Mouse (Mus musculus) retina, postnatal 1 day (tissue): ENCODE data around the gene Tnip3.
A peak's percentile ranks its signal among the peaks of the same experiment; 100 is the strongest.

Experiments used
- DNase-seq: peaks from one replicate; pipeline ENCODE4 v3.0.0-alpha.2; 2012

Tnip3 gene

DNA sequence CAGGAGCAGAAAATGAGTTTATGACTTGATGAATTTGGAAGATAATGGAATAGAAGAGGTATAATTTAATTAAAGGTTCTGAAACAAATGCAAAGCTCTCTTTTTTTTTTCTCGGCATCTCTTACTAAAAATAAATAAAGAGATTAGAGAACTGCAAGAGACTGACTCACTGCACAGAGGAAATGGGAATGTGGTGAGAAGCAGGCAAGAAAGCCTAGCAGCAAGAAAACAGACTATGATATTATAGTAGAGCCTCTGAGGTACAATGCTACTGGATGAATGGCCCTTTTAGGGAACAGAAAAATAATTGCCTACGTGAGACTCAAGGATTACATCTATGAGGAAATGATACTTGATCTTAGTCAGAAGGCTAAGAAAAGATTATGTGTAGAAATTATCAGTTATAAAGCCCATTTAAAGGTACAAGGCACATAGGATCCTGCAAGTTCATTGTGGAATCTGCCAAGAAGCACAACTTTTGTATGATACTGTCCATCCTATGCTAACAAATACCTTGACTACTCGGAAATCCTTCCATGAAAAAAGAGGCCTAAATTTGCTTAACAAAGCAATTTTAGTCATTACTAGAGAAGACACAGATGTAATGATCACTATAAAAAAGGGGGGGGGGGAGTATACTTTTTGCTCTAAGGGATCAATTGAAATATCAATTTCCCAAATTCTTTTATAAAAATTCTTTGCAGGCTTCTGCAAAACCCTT is 60.4 kb downstream of the Tnip3 start:
- DNase-seq = no peak

DNA sequence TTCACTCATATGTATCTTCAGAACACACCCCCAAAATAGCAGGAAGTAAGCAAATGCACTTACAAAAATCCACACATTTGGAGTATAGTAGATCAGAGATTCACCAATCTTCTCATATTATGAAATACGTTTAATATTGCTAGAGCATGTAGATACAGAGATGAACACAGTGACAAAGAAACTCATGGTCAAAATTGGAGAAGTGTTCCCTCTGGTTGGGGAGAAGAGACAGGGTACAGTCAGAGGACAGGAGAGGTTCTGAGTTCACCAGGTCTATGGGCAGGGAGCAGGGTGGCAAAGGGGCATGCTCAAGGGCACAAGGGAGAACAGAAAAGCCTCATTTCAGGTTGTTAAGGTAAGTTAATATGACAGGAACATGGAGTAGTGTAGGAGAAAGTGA is 63.7 kb downstream of the Tnip3 start:
- DNase-seq = no peak

DNA sequence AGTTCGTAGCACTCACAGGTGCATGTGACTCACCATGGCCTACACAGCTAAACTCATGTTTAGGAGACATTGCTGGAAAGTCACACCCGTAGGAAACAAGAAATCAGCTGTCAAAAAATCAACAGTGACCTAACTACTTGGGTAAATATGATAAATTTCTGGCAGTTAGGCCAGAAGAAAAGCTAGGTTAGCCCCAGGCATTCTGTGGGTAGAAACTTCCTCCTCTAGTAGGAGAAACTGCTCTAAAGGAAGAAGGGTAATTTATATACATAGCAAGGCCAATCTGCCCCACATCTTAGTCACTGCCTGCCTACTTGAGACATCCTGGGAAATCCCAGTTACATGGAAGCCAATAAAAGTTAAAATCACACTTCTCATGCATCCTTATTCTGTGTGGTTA is 64.9 kb downstream of the Tnip3 start:
- no peak for DNase-seq

GRCm38 (mm10) chr6:65594171-65594570 is 69.1 kb downstream of the Tnip3 start:
- no peak for DNase-seq

GRCm38 (mm10) chr6:65595371-65595770 is 70.3 kb downstream of the Tnip3 start:
- no peak for DNase-seq

GRCm38 (mm10) chr6:65597056-65597818 is 72.1 kb downstream of the Tnip3 start:
- DNase-seq = no peak

DNA sequence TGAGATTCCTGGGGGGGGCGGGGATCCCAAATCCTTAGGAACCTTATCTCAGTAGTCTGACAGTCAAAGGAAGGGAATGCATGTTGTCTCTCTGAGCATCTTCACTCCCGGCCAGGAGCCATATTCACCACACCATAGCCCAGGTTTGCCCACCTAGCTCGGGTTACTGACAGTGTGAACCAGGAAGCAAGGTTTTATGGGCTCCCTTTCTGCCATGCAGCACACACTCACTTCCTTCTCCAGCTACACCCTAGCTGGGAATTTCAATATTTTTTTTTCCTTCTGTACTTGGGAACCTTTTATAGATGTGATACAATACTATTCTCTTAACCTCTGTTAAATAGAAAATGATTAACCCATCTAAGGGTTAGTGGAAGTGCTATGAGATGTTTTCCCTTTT is 73.4 kb downstream of the Tnip3 start:
- DNase-seq = no peak

GRCm38 (mm10) chr6:65599865-65600739 is 75.0 kb downstream of the Tnip3 start:
- peak; percentile 39 for DNase-seq

DNA sequence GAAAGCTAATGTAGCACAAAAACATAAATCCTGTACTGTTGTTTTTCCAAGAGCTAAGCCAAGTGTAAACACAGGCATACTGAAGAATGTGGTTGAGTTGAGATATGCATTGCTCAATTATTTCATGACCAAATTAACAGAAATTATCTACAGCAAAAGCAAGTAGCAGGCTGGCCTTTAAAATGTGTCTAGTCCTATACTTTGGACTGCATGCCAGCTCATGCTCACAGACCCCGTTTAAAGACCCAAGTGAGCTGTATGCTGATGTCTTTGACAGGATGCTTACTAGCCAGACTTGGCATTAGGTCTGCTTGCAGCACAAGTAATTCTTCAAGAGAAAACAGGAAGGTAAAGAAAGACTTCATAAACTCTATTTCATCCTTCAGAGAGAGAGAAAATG is 75.8 kb downstream of the Tnip3 start:
- no peak for DNase-seq

- no peak for DNase-seq
Observed at GRCm38 (mm10) chr6:65605778-65606177, 80.7 kb downstream of the Tnip3 start.

- no peak for DNase-seq
Observed at GRCm38 (mm10) chr6:65606946-65607345, 81.8 kb downstream of the Tnip3 start.

DNA sequence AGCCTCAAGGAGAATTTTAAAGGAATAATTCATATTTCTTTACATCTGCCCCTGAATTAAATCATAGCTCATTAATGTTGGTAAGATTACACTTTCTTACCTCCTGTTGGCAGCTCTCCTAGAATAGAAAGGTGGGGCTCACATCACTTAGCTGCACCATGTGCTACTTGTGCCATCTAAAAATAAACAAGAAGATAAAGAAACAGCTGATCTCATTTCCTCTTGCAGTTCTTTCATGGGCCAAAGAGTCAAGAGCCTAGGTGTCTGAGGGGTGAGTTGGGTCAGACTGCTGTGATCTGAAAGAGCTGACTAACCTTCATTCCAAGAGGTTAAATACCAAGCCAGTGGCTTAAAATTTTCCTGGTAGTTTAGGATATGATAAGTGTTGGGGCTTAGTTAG is 86.7 kb downstream of the Tnip3 start:
- no peak for DNase-seq

GRCm38 (mm10) chr6:65613924-65614585 is 88.9 kb downstream of the Tnip3 start:
- DNase-seq = no peak

GRCm38 (mm10) chr6:65615641-65616040 is 90.5 kb downstream of the Tnip3 start:
- no peak for DNase-seq

- DNase-seq = no peak
Observed at GRCm38 (mm10) chr6:65621260-65621659, 96.1 kb downstream of the Tnip3 start.

DNA sequence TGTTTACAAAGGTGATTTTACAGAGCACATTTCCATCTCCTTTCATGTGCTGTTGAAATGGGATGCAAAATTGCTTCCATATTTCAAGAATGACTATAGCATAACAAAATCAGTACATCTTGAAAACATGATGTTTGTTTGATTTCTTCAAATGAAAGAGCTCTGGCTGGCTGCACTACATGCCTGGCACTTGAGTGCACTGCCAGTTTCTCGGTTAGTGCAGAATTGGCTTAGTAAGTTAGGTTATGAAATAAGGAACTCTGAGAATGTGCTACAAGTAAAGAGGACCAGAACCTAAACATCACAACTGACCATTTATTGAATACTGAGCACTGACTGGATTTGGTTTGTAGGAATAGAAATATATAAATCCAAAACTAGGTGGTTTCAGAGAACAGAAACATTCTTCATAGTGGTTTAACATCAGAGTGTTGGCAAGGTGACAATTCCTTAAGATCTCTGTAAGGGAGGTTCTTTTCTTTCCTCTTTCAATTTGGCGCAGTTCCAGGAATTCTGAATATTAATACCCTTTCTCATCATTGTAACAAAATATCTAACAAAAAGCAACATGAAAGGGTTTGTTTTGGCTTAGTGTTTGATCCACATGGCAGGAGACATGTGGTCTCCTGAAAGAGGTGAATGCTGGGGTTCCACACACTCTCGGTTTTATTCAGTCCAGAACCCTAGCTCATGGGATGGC is 98.1 kb downstream of the Tnip3 start:
- DNase-seq = no peak

- DNase-seq = no peak
Observed at GRCm38 (mm10) chr6:65630578-65630977, 105.5 kb downstream of the Tnip3 start.

- no peak for DNase-seq
Observed at GRCm38 (mm10) chr6:65632184-65632583, 107.1 kb downstream of the Tnip3 start.

GRCm38 (mm10) chr6:65642431-65642830 is 117.3 kb downstream of the Tnip3 start:
- peak; percentile 37 for DNase-seq

- no peak for DNase-seq
Observed at GRCm38 (mm10) chr6:65644110-65644509, 119.0 kb downstream of the Tnip3 start.

GRCm38 (mm10) chr6:65646408-65646807 is 121.3 kb downstream of the Tnip3 start:
- DNase-seq = no peak

DNA sequence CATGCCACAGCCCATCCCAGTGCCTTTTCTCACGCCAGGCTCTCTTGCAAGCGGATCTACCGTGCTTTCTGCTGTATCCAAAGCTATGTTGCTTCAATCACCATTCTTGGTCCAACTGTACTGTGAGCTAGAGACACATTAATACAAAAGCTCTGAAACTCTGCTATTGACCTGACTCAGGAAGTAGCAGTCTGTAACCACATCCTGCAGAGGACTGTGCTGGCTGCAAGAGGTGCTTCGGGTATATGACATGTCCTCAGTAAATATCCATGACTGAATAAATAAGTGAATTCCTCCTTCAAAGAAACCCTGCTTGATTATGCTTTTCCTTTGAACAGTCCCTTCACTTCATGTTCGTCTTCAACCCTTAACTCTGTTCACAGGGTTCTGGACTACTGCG is 122.6 kb downstream of the Tnip3 start:
- no peak for DNase-seq
